Mouse (Mus musculus): ENCODE measurements around the gene Srrt.

The Srrt gene

GRCm38 (mm10) chr5:137268131-137268910 lies 39.2 kb downstream of the Srrt start:
- DNase-seq (ENCODE audit: low read depth, low spot score): no peak

GRCm38 (mm10) chr5:137264787-137265186 lies 42.7 kb downstream of the Srrt start:
- DNase-seq (ENCODE audit: low read depth, low spot score): no peak

- no peak for DNase-seq (ENCODE audit: low read depth, low spot score)
These were observed 43.4 kb downstream of the Srrt start for GRCm38 (mm10) chr5:137263897-137264720.
